Mouse (Mus musculus): ENCODE measurements around the gene Camk1g.

The Camk1g gene

DNA sequence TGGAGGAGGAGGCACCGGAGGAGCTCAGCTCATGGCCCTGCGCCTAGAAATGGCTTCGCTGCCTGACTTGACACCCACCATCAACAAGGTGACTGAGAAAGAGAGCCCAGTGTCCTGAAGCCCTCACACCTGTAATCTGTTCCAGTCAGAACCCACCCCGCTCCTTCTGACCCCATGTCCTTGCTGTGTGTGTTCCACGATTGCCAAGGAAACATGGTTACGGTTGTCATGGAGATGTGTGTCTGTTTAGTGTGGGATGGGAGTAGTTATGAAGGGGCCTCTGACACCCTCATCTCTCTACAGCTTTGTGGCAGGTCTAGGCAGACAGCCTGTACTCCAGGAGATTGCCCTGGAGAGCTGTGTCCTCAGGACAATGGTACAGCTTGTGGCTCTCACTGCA, 35.6 kb downstream of the Camk1g start:
- DNase-seq (ENCODE audit: extremely low spot score, low spot score): no peak

DNA sequence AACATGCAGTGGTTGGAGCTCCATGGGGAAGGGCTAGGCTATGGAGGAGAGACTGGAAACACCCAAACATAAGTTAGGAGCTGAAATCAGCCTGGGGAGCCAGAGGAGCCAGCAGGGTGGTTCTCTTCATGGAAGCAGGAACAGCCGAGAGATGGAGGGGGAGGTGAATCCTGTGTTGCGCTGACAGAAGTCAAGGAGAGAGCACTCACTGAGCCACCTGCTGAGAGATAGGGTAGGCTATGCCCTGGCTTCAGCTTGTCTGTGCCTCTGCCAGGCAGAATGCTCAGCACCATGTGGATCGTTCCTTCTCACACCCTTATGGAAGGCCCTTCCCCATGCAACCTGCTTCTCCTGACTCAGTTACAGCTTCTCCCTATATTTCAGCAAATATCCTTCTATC, 36.3 kb downstream of the Camk1g start:
- DNase-seq (ENCODE audit: extremely low spot score, low spot score): no peak

DNA sequence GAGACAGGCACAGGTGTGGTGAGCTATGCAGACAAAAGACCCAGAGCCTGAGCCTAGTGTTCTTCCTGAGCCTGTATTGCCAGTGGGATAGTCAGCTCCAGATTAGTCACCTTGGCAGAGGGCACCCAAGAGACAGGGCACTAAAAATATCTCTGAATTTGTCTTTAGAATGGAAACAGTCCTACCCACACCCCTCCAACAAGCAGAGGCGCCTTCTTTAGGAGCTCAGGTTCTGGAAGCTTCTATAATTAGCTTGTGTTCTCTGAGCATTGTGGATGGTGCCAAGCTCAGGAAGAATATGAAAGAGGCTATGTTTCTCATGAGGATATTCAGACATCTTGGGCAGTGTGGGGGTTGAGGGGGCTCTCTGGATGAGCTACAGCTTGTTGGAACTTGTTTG, 37.4 kb downstream of the Camk1g start:
- no peak for DNase-seq (ENCODE audit: extremely low spot score, low spot score)

DNA sequence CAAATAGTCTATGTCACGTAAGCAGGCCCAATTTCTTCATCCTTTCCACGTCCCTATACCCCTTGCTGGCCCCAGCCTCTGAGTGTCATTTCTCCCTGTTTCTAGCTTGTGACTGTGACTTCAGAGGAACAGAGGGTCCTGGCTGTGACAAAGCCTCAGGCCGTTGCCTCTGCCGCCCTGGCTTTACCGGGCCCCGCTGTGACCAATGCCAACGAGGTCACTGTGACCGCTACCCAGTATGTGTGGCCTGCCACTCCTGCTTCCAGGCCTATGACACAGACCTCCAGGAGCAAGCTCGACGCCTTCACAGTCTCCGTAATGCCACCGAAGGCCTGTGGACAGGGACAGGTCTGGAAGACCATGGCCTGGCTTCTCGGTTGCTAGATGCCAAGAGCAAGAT, 38.1 kb downstream of the Camk1g start:
- DNase-seq (ENCODE audit: extremely low spot score, low spot score): no peak

DNA sequence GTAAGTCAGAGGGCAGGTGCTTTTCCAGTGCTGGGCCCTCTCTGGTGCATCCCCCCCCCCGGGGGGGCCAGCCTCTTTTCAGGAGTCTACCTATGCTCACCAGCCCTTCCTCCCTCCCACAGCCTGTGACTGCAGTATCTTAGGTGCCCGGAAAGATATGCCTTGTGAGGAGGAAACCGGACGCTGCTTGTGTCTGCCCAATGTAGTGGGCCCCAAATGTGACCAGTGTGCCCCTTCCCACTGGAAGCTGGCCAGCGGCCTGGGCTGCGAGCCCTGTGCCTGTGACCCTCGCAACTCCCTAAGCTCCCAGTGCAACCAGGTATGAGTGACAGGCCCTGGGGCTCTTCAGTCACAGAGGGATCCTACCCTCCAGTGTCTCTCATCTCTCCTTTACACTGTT, 39.5 kb downstream of the Camk1g start:
- no peak for DNase-seq (ENCODE audit: extremely low spot score, low spot score)

DNA sequence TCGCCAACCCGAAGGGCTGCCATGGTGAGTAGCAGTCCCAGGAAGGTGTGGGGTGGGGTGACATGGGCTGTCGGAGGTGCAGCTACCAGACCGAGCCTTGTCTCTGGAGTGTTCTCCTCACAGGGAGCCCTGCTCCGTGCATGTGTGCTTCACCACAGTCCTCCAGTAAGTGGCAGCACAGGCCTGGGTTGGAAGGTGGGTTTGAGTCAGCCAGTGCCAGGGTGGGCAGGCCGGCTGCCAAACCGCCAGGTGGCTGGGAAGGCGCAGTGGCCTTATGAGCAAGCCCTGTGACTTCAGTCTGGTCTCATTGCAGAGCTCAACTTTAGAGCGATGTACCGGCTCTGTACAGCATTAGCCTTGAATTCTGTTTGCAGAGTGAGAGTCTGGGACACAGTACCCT, 39.9 kb downstream of the Camk1g start:
- DNase-seq (ENCODE audit: extremely low spot score, low spot score): peak; percentile 47

DNA sequence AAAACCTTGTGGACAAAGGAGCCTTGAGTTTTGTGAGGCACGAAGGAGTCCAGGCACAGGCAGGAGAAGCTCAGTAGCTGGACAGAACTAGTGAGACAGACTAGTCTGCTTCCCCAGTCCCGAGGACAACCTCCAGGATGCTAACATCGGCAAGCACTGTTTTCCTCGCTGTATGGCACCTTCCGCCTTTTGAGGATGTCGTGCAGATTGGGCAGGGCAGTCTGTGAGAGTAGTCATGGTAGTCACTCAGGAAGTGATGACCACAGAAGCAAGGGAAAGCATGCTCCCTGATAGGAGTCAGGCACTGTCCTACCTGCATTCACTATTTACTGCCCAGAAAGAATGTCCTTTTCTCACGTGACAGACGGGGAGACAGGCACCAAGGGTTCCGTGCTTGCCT, 40.5 kb downstream of the Camk1g start:
- no peak for DNase-seq (ENCODE audit: extremely low spot score, low spot score)

DNA sequence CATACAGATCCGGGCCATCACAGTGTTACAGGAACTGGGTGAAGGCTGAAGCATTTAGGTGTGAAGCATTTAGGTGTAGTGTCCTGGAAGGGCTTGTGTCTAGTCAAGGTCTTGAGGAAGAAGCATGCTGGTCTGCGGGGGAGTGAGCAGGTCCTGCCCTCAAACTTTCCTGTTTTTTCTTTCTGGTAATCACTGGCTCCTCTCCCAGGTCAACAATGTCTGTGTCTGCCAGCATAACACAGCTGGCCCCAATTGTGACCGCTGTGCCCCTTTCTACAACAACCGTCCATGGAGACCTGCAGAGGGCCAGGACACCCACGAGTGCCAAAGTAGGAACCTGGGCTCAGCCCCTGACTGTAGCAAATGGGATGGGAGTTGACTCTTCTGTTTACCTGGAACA, 42.4 kb downstream of the Camk1g start:
- no peak for DNase-seq (ENCODE audit: extremely low spot score, low spot score)

DNA sequence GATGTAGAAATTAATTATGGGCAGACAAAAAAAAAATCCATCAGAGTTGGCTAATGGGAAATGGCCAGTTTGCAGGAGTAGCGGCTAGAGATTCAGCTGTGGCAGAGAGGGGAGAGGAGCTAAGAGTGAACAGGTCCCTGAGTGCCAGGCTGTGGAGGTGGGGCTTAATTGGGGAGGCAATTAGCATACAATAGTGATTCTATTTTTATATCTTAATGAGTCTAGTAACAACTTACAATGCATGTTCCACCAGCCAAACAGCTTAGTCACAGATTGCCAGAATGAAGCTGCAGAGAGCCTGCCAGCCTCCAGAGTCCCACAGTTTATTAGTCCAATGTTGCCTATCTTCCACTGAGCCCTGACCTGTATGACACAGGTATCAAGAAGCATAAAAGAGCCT, 42.9 kb downstream of the Camk1g start:
- DNase-seq (ENCODE audit: extremely low spot score, low spot score): no peak

DNA sequence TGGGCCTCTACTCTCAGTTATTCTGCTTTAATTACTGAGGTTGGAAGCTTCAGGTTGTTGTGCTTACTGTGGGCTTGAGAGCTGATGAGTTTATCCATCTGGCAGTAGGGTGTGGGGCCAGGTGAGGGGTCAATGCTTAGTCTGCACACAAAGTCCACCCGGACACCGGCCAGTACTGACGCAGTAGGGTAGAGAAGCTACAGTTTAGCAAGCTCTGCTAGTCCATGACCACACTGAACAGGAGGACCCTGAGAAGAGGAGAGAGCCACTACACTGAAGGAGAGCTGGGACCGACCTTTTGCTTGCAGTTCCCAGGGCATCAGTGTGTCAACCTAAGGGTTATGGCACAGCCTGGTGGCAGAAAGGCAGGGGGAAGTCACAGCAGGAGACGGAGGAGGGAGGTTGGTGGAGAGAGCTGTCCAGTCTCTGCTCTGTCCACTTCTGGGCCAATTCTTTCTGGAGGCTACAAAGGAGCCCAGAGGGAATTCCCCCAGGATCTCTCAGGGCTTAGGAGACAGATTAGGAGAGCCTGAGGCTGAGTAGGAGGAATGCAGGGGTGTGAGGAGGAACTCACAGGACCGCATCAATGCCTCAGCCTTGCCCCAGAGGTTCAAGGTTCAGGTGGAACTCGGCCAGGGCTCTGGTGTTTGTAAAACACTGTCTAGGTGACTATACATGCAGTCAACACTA, 43.5 kb downstream of the Camk1g start:
- no peak for DNase-seq (ENCODE audit: extremely low spot score, low spot score)

DNA sequence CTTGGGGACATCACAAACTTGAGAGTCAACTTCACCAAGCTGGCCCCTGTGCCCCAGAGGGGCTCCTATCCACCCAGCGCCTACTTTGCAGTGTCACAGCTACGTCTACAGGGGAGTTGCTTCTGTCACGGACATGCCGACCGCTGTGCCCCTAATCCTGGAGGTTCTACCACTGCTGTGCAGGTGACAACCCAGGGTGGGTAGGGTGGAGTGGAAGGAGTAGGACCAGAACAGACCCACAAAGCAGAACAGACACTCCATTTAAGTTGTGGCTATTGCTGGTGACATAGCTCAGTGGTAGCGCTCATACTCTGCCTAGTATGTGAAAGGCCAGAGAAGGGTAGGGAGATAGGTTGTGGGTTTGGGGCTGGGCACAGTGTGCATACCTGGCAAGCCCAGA, 44.2 kb downstream of the Camk1g start:
- DNase-seq (ENCODE audit: extremely low spot score, low spot score): no peak

DNA sequence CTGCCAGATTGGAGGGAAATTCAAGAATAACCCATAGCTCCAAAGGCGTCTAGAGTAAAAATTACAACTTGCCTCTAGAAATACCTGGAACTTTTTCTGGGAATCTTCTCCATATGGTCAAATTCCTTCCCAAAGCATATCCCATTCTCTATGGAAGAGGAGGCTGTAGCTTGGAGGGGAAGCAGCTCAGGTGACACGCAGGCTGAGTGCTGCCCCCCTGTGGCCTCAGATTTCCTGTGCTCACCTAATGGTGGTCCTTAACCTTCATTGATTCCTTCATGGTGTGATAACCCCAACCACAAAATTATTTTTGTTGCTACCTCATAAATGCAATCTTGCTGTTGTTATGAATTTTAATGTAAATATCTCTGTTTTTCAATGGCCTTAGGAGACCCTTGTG, 45.9 kb downstream of the Camk1g start:
- DNase-seq (ENCODE audit: extremely low spot score, low spot score): no peak

DNA sequence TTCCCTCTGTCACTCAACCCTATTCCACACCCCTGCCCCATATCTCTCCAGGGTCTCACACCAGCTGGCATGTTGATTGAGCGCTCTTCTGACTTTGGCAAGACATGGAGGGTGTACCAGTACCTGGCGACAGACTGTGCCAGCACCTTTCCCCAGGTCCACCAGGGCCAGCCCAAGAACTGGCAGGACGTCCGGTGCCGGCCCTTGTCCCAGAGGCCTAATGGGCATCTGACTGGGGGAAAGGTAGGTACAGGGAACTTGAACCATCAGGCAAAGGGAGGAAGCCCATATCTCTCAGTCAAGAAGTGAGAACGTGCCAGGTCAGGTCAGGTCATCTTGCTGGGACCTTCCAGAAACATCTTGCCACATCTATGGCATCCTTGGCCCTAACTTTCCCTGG, 46.4 kb downstream of the Camk1g start:
- no peak for DNase-seq (ENCODE audit: extremely low spot score, low spot score)

DNA sequence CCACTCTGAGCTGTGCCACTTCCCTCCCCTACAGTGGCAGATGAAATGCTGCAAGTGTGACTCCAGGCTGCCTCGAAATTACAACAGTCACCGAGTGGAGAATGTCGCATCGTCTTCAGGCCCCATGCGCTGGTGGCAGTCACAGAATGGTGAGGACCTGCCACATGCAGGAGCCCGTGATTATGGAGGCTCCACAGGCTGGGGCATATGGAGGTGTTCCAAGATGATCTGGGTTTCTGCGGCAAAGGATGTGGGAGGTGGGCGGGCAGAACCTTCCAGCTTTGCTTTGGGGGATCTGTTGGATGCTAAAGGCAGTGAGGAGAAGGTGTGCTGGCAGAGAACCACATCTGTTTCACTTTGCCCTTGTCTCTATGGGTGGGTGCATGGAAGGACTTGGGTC, 49.7 kb downstream of the Camk1g start:
- no peak for DNase-seq (ENCODE audit: extremely low spot score, low spot score)

DNA sequence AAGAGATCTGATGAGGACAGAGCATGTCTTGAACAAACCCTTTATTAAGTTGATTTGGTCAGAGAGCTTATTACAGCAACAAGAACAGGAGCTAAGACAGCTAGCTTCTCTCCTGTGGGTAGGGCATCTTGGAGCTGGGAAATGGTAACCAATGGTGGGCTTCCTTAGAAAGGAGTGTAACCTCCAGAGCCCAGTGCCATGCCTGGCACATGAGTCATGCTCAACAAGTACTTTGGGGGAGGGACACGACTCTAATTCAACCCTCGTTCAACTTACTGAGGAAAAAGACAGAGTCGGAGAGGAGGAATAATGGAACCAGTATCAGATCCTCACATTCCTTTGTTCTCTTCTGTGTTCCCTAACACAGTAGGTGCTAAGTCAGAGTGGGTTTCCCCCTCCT, 50.4 kb downstream of the Camk1g start:
- DNase-seq (ENCODE audit: extremely low spot score, low spot score): no peak

DNA sequence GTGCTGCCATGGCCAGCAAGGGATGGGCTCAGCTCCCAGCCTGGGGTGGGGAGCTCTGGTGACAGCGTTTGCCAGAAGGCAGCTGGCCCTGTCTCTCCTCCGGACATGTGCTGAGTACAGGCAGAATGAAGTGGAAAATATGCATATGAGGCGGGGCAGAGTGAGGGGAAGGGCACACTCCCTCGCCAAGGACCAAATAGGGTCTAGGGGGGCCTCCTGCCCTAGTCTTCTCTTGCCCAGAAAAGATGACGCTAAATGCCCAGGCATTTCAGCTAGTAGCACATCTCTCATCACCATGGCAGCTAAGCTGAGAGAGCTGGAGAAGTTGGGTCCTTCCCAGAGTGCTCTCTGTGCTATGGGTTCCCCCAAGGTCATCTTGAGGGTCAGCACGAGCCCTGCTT, 52.9 kb downstream of the Camk1g start:
- no peak for DNase-seq (ENCODE audit: extremely low spot score, low spot score)

DNA sequence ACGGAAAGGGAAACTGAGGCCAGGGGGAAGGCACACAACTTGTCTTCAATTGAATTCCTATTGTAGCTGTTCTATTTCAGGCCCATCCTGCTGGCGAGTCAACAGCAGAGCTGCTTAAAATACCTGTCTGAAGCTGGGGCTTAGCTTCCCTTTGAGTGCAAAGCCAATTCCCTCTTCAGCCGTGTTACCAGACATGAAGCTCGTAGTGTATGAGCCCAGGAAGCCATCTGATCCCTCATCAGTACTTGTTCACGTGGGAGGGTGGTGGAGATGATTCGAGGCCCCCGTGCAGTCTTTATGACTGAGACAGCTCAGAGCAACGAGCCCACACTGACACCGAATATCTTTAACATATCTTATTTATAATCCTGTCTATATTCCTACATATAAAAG, 53.7 kb downstream of the Camk1g start:
- DNase-seq (ENCODE audit: extremely low spot score, low spot score): no peak

DNA sequence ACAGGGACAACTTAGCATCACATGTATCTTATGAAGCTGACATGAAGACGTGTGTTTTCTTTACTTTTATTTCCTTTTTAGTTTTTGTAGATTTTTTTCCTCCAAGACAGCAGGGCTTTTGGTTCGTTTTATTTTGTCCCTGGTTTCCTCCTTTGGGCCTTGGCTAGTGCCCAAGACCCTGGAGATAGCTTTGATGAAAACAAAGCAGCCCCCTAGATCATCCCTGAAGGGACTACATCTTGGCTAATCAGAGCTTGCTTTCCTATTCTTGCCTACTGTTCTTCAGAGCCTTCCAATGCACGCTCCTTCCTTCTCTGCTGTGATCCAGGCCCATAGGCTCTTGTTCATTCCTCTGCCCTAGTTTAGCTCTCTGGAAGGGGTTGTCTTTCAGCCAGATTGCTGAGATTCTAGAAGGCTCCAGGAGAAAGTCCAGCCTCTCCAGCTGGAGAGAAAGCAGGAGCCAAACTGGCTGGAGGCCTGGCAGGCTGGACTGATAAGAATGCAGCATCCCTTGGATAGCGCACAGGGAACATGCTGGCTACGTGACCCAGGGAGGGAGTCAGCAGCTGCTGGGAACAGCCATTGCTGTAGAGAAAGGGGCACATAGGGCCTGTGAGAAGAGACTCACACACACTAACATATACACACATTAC, 54.3 kb downstream of the Camk1g start:
- DNase-seq (ENCODE audit: extremely low spot score, low spot score): no peak

DNA sequence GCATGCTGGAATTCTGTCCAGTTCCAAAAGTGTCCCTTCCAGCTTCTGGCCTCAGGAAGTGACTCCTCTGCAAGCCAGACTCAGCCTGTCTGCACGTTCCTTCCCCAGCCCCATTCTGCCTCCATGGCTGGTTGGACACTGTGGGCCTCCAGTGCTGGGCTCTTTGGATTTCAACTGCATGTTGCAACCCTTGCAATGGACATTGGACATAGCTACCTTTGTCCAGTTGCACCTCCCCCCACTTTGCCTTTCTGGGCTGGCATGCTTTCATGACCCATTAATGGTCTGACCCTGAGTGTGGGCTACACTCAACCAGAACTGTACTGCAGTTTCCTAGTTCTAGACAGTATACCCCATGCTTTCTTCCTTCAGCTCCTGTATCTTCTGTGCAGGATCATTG, 58.5 kb downstream of the Camk1g start:
- no peak for DNase-seq (ENCODE audit: extremely low spot score, low spot score)

DNA sequence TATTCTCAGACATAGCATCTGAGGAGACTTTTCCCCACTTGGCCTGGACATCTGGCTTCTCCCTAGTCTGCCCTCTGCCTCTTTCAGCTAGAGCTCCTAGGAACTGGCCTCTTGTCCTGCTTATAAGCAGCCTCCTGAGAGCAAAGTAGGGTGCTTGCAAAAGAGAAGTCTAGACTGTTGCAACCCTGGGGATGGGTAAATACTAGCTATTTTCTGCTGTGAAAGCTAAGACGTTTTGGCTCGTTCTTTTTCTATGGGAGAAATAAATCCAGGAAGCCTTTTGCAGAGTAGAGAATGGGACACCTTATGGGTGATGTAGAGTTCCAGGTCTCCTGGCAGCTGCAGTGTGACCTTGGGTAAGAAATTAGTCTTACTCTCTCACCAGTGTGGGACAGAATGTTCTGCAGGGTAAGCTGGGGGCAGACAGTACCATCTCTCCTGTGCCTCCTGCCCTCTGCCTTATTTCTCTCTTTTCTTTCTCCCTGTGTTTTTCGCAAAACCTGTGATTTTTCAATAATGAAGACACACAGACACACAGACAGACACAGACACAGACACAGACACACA, 59.5 kb downstream of the Camk1g start:
- no peak for DNase-seq (ENCODE audit: extremely low spot score, low spot score)

DNA sequence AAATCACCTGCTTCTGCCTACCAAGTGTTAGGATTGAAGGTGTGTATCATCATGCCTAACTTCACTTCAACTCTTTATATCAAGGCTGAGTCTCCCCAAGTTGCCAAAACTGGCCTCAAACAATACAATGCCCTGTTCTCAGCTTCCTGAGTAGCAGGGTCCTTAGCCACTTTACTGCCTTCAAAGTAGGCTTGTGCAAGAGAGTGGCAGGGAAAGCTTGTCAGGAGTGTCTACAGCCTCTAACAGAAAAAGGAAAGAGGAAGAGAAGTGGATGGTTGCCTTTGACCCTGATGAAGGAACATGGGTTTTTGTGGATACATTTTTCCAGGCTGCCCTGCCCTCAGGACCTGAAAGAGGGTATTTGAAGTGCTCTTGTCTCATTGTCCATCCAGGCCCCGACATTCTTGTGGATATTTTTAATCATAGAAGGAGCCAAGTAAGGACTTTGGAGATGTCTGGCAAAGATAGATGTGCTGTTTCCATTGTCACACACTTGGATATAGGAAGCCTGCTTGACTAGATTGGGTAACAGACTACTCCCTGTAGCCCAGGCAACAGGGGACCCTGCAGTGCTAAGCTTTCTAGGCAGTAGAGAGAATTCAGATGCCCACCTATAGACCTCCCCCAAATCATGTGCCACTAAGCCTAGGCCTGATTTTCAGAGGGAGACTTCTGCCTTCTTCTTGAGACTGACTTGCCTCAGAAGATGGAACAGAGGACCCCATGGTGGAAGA, 60.1 kb downstream of the Camk1g start:
- DNase-seq (ENCODE audit: extremely low spot score, low spot score): no peak

DNA sequence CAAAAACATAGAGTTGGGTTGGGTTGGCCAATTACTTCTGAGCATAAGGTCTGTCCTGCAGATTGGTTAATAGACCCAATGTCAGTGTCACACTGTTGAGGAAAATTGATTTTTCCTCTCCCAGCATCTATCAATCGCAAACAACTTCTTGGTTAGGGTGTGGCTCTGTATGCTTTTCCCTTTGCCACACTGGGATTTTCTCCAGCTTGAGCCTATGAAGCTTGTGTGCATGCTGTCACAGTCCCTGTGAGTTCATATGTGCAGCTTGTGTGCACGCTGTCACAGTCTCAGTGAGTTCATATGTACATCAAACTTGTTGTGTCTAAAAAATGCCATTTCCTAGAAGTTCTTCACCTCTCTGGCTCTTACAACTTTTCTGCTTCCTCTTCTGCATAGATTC, 63.3 kb downstream of the Camk1g start:
- no peak for DNase-seq (ENCODE audit: extremely low spot score, low spot score)

DNA sequence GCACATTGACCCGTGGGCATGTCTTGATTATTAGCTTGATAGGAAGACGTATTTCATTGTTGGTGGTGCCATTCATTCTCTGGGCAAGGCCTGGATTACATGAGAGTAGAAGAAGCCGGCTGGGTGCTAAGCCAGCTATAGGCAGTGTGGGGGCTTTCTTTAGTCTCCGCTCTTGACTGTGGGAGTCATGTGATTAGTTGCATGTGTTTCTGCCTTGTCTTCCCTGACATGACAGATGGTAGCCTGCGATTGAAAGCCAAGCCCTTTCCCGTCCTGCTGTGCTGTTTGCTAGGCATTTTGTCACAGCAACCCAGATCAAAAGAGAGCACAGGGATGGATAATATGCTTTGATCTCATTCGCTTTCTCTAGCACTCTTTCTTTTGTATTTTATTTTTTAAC, 64.7 kb downstream of the Camk1g start:
- peak; percentile 43 for DNase-seq (ENCODE audit: extremely low spot score, low spot score)

Measured in neural tube, embryonic 10.5 days (tissue).